Mouse (Mus musculus): ENCODE measurements around the gene Apoa2. TPM values are rescaled to one million over a fixed set of nuclear protein-coding genes. Genes with fewer than 3 reads are reported as not detected.
A peak's percentile ranks its signal among the peaks of the same experiment; 100 is the strongest.

Apoa2 gene
- polyA plus RNA-seq, 3 experiments from 2014 or later: not detected

DNA sequence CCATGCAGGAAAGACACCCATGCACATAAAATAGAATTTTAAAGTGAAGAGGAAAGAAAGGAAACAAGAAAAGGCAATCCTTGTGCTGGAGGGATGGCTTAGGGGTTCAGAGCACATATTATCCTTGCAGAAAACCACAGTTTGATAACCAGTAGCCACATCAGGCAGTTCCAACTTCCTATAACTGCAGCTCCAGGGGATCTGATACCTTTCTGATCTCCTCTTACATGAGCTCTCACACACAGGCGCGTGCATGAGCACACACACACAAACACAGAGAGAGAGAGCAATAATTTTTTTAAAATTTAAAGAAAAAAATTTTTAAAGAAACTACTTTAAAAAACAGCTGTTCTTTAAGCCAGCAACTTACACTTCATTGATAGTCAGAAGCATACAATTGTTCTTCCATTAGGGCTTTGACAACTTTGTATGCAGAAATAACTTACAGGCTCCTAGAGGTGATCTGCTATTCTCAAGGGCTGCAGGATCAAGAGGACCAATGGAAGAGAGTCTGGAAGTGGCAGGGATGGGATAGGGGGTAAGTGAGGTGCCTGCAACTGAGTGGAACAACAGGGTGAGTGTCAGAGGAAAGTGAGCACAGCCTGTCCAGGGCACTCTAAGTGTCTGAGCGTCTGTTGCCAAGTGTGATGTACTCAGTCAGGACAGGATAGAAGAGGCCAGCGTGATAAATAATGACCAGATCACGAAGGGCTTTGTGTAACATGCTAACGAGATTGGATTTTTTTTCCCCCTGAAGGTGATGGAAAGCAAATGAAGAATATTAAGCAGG, 19.0 kb upstream of the Apoa2 start:
- ATAC-seq: no peak

- ATAC-seq: no peak
These were observed 15.4 kb upstream of the Apoa2 start for GRCm38 (mm10) chr1:171209409-171209808.

DNA sequence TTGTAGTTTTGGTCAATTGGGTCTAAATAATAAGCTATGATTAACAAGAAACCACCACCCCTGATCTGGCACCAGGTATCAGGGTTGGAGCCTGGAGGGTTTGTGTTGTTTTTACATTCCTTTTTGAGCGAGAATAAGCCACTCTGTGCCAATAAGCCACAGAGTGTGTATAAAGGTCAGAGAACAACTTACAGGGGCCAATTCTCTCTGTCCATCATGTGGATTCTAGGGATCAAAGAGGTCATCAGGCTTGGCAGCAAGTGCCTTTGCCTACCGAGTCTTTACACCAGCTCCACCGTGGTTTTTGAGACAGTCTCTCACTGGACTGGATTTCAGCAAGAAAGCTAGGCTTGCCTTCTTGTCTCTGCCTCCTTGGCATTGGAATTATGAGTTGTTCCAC, 12.0 kb upstream of the Apoa2 start:
- no peak for ATAC-seq

DNA sequence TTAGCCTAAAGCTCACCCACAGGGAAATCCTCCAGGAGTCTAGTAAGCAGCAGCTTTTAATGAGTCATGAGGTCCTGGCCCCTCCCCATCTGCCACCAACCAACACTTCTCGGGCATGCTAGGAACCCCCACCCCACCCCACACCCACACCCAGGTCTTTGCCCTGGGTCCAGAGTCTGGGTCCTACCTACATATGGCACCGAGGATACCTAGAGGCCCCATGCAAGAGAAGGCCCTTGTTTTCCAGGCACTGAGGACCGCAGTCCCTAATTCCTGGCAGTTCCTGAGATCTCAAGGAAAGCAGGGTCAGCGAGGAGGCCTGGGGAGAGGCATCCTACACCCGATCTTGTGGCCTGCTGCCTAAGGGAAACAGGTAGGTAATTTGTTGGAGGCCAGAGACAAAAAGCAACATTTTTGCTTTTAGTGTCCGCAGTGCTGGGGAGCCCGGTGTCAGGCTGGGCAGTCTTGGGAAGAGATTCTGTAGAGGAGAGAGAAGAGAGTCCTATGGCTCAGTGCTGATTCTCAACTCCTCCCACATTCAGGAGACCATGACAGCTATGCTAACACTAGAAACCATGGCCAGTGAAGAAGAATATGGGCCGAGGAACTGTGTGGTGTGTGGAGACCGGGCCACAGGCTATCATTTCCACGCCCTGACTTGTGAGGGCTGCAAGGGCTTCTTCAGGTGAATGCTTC, 10.9 kb upstream of the Apoa2 start, which contains the start of gene Nr1i3:
Gene Nr1i3, plus strand, starts transcription at position 170 of the 696 bp plus-strand sequence.
- ATAC-seq: no peak

- ATAC-seq: no peak
These were observed 8.5 kb upstream of the Apoa2 start for GRCm38 (mm10) chr1:171216241-171216955.

GRCm38 (mm10) chr1:171220871-171221270, 4.0 kb upstream of the Apoa2 start:
- ATAC-seq: no peak

- ATAC-seq: no peak
These were observed 3.3 kb upstream of the Apoa2 start for GRCm38 (mm10) chr1:171221281-171222193.

GRCm38 (mm10) chr1:171222238-171223155, 2.4 kb upstream of the Apoa2 start, which contains the start of gene Tomm40l:
Gene Tomm40l, minus strand, starts transcription at chr1:171222514.
- peak; percentile 97 for ATAC-seq

GRCm38 (mm10) chr1:171223168-171223567, 1.7 kb upstream of the Apoa2 start:
- no peak for ATAC-seq

DNA sequence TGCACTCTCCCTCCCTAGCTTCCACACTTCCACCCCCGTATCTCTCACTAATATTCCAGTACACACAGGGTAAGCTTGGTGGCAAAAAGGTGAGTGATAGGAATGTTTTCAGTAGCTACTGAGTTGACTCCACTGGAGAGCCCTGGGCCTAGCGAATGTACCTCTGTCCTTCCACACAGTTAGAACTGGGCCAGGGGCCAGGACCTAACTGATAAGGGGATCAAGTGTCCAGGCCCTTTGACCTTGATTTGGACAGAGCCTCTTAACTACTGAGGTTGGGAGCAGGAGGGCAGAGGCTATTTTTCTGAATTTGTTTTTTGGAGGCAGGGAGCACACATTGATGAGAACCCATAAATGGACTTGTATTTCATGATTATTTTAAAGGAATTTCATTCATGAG, 1.1 kb upstream of the Apoa2 start:
- ATAC-seq: no peak

DNA sequence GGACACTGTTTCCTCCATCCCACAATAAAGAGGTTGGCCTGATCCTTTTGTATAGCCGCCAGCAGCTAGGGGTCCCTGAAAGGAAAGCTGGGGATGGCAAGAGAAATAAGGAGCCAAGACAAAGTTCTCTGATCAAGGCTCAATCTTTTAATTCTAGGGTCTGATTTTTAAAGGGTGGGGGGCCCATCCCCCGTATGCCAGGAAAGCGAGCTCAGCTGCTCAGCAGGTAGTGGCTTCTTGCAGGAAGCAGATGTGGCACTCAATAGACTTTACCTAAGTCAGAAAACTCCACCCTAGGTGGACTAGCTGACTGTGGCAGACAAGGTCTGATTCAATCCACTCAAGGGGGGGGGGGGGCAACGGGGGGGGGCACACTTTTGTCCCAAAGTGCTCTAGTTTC, 1.9 kb downstream of the Apoa2 start:
- no peak for ATAC-seq

- ATAC-seq: no peak
These were observed 3.0 kb downstream of the Apoa2 start for GRCm38 (mm10) chr1:171227879-171228278.

- no peak for ATAC-seq
These were observed 4.9 kb downstream of the Apoa2 start for GRCm38 (mm10) chr1:171229750-171230149.

GRCm38 (mm10) chr1:171230215-171230614, 5.4 kb downstream of the Apoa2 start:
- no peak for ATAC-seq

DNA sequence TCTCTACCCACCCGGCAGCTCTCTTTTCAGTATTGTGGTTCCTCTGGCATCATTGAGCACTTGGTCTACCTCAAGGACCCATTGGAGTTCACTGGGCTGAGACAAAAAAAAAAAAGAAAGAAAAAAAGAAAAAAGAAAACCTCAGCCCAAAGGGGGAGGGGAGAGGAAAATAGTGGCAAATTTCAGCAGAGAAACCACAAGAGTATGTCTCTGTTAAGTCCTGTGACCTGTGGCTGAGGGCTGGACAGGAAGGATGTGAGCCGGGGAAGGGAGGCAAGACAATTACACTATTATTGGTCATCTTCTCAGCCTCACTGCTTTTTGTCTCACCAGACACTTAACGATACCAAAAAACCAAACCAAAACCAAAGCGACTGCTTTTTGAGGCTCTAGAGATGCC, 7.0 kb downstream of the Apoa2 start:
- ATAC-seq: no peak

DNA sequence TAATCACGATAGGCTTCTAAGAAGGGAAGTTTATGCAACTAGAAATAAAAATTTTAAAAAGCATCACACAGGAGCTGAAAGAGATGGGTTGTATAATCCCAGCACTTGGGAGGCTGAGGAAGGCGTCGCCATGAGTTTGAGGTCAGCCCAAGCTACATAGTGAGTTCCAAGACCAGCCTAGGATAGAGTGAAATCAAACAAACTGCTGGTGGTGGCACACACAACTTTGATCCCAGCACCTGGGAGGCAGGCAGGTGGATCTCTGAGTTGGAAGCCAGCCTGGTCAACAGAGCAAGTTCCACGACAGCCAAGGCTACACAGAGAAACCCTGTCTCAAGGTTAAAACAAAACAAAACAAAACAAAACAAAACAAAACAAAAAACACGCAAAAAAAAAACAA, 7.5 kb downstream of the Apoa2 start:
- ATAC-seq: no peak

DNA sequence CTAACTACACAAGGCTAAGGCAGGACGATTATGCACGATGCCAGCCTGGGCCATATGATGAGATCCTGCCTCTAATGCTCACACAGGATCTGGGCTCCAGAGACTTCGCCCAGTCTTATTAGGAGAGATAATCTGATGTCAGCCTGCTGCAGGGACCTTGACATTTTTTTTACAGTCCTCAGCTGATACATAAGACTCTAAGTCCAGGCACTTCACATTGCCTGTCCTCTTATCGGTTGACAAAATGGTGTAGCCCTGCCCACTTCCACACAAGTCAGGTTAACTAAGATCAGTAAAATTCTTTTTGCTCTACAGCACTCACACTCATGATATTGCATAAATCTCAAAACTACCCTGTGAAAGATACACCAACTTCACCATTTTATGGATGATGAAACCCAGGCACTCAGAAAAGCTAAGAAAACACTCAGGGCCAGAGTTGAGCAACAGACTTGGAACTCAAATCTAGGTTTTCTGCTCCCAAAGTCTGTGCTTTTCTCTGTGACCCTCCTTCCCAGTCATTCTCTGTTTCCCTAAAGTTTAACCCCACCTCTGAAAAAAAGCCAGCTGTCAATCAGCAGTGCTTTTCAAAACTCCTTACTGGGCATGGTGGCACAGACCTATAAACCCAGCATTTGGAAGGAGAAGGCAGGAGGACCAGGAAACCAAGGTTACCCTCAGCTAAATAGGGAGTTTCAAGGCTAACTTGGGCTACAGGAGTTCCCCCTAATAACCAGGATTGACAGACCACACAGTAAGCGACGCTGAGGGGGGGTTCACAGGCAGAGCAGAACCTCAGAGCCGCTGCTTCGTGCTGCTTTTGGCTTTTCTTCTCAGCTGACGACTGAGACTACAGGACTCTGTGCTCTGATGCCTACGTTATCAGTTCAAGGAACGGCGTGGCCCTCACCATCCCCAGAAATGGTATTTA, 8.2 kb downstream of the Apoa2 start:
- ATAC-seq: no peak

GRCm38 (mm10) chr1:171234126-171234525, 9.3 kb downstream of the Apoa2 start, which contains the start of gene Fcer1g:
Gene Fcer1g, minus strand, starts transcription at chr1:171234365.
- ATAC-seq: no peak

- no peak for ATAC-seq
These were observed 9.7 kb downstream of the Apoa2 start for GRCm38 (mm10) chr1:171234538-171234937.

- no peak for ATAC-seq
These were observed 10.9 kb downstream of the Apoa2 start for GRCm38 (mm10) chr1:171235791-171236190.
